Mouse (Mus musculus) embryonic fibroblast, embryonic 13.5 days (primary cell): ENCODE measurements around the gene Cacng2.

Experiments used
- CTCF ChIP-seq: IDR thresholded peaks from 2 replicates; pipeline ENCODE4 v1.5.1; 2011; ENCODE audit warnings: mild to moderate bottlenecking, control low read depth, low read length, moderate library complexity, borderline replicate concordance; ENCODE audit not compliant: insufficient read depth
- POLR2A ChIP-seq: IDR thresholded peaks from 2 replicates; pipeline ENCODE4 v1.6.1; 2011; ENCODE audit warnings: low read depth, mild to moderate bottlenecking, control low read depth, low read length, moderate library complexity

GRCm38 (mm10) chr15:78029938-78030337 lies 89.9 kb downstream of the Cacng2 start:
- no peak for TF ChIP-seq POLR2A
- TF ChIP-seq CTCF, result no peak
